Mouse (Mus musculus) hindbrain, embryonic 15.5 days (tissue): ENCODE results near the gene Fads3. TPM values are rescaled to one million over a fixed set of nuclear protein-coding genes. Genes with fewer than 3 reads are reported as not detected.
A peak's percentile ranks its signal among the peaks of the same experiment; 100 is the strongest.

Experiments used
- ATAC-seq: fragments of 200-750 bp; cut with Nextera tagmentation; 2 replicates; pipeline ENCODE4 v1.8.0; 2017; ENCODE audit warnings: low read depth, moderate number of reproducible peaks, moderate TSS enrichment; ENCODE audit not compliant: low FRiP score
- H3K27ac ChIP-seq: fragments of 300-500 bp; sonication (generic); replicated peaks from 2 replicates; pipeline ENCODE4 v1.5.1; 2015; ENCODE audit warnings: mild to moderate bottlenecking, inconsistent platforms
- H3K27me3 ChIP-seq: fragments of 300-500 bp; sonication (generic); 2 replicates; pipeline ENCODE4 v1.6.1; 2015; ENCODE audit warnings: control low read depth, inconsistent platforms
- H3K36me3 ChIP-seq: fragments of 300-500 bp; sonication (generic); 2 replicates; pipeline ENCODE4 v1.6.1; 2015; ENCODE audit warnings: control low read depth, inconsistent platforms
- H3K4me1 ChIP-seq: fragments of 300-500 bp; sonication (generic); replicated peaks from 2 replicates; pipeline ENCODE4 v1.6.1; 2015; ENCODE audit warnings: control low read depth, inconsistent platforms
- H3K4me2 ChIP-seq: fragments of 300-500 bp; sonication (generic); 2 replicates; pipeline ENCODE4 v1.6.1; 2015; ENCODE audit warnings: moderate library complexity, mild to moderate bottlenecking, inconsistent platforms
- H3K4me3 ChIP-seq: fragments of 300-500 bp; sonication (generic); 2 replicates; pipeline ENCODE4 v1.5.1; 2015; ENCODE audit warnings: mild to moderate bottlenecking, inconsistent platforms
- H3K9ac ChIP-seq: fragments of 300-500 bp; sonication (generic); 2 replicates; pipeline ENCODE4 v1.6.1; 2015; ENCODE audit warnings: inconsistent platforms
- H3K9me3 ChIP-seq: fragments of 300-500 bp; sonication (generic); 2 replicates; pipeline ENCODE4 v1.6.1; 2016; ENCODE audit warnings: control low read depth, inconsistent platforms
- WGBS: fragments of 180-500 bp; shearing (Covaris S2); methylation state at CpG from one replicate; pipeline ENCODE4 v1.1.7; 2015; 5-methylcytosine and 5-hydroxymethylcytosine counted together
- polyA plus RNA-seq: library from polyadenylated mRNA; unstranded; fragments of >200 nt; fragmentation: Nextera tagmentation; extraction: Ambion mirVana; gene quantifications from 2 replicates; pipeline ENCODE4 v1.2.1, GENCODE M21; 2015

The Fads3 gene
- polyA plus RNA-seq, 1 experiment from 2014 or later, result 31.4 TPM

DNA sequence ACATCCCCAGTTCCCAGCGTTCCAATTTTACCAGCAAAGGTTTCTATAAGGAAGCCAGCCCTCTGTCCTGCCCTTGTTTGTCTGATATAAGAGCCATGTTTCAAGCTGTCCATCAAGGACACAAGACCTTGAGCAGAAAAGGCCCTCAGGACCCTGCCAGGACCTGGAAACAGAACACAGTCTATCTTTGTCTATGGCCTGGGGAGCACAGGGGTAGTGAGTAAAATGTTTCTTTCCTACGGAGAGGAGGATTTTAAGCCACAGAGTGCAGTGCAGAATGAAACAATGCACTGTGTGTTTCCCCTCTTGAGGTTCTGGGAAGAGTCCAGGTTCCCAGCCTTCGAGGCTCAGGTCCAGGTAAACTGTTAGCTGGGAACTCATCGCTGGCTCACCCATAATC lies 45.6 kb downstream of the Fads3 start:
- ATAC-seq, result no peak
- H3K9me3 ChIP-seq, result no peaks in the 10 kb centered on the region
- peaks cover 91% of the 10 kb centered on the region for H3K36me3 ChIP-seq
- H3K4me1 ChIP-seq, result no peaks in the 10 kb centered on the region
- no peaks in the 10 kb centered on the region for H3K27me3 ChIP-seq
- no peak overlapping the region for H3K4me2 ChIP-seq
- no peak overlapping the region; the same call in 1 of the 2 replicates for H3K27ac ChIP-seq
- 91% methylated on average over 4 of the region's 4 CpGs for WGBS
- no peak overlapping the region for H3K4me3 ChIP-seq
- no peak overlapping the region for H3K9ac ChIP-seq

DNA sequence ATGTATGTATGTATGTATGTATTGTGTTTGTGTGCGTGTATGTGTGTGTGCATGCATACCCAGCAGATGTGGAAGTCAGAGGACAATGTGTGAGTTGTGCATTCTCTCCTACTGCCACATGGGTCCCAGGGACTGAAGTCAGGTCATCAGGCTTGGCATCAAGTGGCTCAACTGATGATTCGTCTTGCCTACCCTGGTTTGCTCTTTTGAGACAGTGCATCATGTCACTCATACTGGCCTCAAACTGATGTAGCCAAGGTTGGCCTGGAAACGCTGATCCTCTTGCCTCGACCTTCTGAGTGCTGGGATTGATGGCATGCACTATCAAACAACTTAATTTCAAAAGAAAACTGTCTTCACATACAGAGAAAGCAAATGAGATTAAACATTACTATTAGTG lies 52.5 kb downstream of the Fads3 start:
- H3K9me3 ChIP-seq, result no peaks in the 10 kb centered on the region
- H3K27ac ChIP-seq, result no peak overlapping the region
- ATAC-seq, result no peak
- H3K4me2 ChIP-seq, result no peak overlapping the region
- H3K27me3 ChIP-seq, result no peaks in the 10 kb centered on the region
- H3K9ac ChIP-seq, result no peak overlapping the region
- peaks cover 47% of the 10 kb centered on the region for H3K4me1 ChIP-seq
- peaks cover 37% of the 10 kb centered on the region for H3K36me3 ChIP-seq
- H3K4me3 ChIP-seq, result no peak overlapping the region
- 89% methylated on average over 4 of the region's 4 CpGs for WGBS

DNA sequence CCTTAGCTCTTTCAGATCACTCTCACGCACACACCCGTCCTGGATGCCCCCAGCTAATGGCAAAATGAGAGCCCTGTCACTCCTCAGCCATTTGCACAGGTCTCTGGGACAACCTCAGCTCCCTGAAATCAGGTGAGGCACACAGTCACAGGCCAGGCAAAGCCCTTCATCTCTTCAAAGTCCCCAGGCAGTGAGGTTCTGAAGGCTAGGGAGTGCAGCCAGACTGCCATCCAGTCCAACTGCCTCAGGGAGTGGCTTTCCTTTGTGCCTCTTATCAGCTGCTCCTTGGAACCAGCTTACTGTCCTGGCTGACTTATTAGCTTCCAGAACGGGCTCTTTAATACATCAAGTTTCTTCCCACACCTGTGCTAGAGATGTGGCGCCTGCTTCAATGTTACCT lies 53.3 kb downstream of the Fads3 start:
- H3K27ac ChIP-seq, result no peak overlapping the region
- no peaks in the 10 kb centered on the region for H3K9me3 ChIP-seq
- H3K36me3 ChIP-seq, result peaks cover 28% of the 10 kb centered on the region
- 0 out of 2 replicates have a peak overlapping the region, but pooled peaks have one; percentile 5 for H3K4me2 ChIP-seq
- H3K9ac ChIP-seq, result no peak overlapping the region
- no peak overlapping the region for H3K4me3 ChIP-seq
- WGBS, result 81% methylated on average over 4 of the region's 4 CpGs
- peaks cover 55% of the 10 kb centered on the region for H3K4me1 ChIP-seq
- ATAC-seq, result no peak
- H3K27me3 ChIP-seq, result no peaks in the 10 kb centered on the region

DNA sequence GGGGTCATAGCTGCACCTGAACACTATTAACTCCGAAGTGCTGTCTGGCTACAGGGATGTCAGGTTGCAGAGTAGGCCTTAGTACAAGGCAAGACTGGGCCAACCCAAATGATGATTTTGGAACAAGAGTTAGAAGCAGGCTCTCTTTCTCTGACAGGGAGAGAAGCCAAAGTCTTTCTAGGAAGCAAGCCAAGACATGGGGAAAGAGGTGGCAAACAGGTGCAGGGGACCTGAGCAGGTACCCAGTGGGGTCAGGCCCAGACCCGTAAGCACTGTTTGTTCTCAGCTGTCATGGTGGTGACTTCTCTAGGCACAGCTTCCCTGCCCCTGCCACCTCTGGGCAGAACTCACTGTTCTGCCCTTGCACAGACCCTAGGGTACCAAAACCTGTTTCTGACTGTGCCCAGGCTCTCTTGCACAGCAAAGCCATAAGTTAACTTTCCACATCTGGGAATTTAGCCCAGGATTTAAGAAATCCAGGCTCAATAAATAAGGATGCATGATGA lies 55.1 kb downstream of the Fads3 start:
- peaks cover 11% of the 10 kb centered on the region for H3K36me3 ChIP-seq
- no peak overlapping the region for H3K9ac ChIP-seq
- no peak overlapping the region for H3K4me3 ChIP-seq
- no peak for ATAC-seq
- peaks cover 62% of the 10 kb centered on the region for H3K4me1 ChIP-seq
- H3K27me3 ChIP-seq, result no peaks in the 10 kb centered on the region
- H3K4me2 ChIP-seq, result peak overlapping the region; percentile 74; the same call in 1 of the 2 replicates
- no peaks in the 10 kb centered on the region for H3K9me3 ChIP-seq
- 86% methylated on average over 2 of the region's 2 CpGs for WGBS
- H3K27ac ChIP-seq, result no peak overlapping the region

DNA sequence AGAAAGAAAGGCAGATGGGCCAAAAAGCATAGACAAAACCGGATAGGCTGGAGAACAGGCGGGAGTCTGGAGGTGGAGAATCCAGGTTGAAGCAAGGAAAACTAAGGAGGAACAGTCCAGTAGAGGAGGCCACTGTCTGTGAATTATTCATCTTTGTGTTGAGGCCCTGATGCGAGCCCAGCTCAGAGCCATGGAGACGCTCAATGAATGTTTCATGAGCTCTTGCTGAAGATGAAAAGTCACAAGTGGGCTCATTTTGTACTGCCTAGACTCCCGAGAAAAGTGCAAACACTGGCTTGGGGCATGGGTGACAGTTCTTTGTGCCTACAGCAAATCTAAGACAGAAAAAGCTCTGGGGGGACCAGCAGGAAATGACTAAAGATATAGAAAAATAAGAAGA lies 56.5 kb downstream of the Fads3 start:
- H3K9me3 ChIP-seq, result no peaks in the 10 kb centered on the region
- H3K4me1 ChIP-seq, result peaks cover 69% of the 10 kb centered on the region
- H3K4me3 ChIP-seq, result peak overlapping the region; percentile 17
- peak overlapping the region; percentile 74 for H3K4me2 ChIP-seq
- no peak for ATAC-seq
- no peaks in the 10 kb centered on the region for H3K27me3 ChIP-seq
- 20% methylated on average over 5 of the region's 5 CpGs for WGBS
- H3K36me3 ChIP-seq, result peaks cover 9% of the 10 kb centered on the region
- H3K9ac ChIP-seq, result 0 out of 2 replicates have a peak overlapping the region, but pooled peaks have one; percentile 7
- peak overlapping the region; percentile 49; the same call in 1 of the 2 replicates for H3K27ac ChIP-seq

DNA sequence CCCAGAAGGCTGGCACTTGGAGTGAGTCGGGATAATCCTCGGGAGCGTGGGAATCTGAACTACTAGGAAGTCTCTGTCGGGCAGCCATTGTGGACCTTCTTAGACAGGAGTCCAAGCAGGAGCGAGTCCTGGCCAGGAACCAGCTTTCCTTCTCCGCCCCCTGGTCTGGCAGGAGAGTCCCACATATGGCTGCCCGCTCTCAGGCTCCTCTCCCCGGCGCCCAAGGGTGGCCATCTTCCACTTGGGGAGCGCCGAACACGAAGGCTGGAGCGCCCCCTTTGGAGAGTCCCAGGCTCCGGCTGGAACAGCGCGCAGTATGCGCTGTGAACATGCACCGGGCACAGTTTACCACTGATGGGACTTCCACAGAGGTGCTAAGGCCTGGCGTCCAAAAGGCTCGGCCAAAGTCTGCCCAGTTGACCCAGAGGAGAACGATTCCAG lies 59.3 kb downstream of the Fads3 start:
- peak overlapping the region; percentile 96 for H3K27ac ChIP-seq
- H3K4me3 ChIP-seq, result peak overlapping the region; percentile 75
- H3K4me1 ChIP-seq, result peaks cover 56% of the 10 kb centered on the region
- peak overlapping the region; percentile 74 for H3K4me2 ChIP-seq
- H3K27me3 ChIP-seq, result no peaks in the 10 kb centered on the region
- H3K9ac ChIP-seq, result peak overlapping the region; percentile 84
- H3K9me3 ChIP-seq, result no peaks in the 10 kb centered on the region
- ATAC-seq, result peak; percentile 44
- WGBS, result under 1% methylated on average over 21 of the region's 21 CpGs
- peaks cover 4% of the 10 kb centered on the region; the same call in 1 of the 2 replicates for H3K36me3 ChIP-seq

DNA sequence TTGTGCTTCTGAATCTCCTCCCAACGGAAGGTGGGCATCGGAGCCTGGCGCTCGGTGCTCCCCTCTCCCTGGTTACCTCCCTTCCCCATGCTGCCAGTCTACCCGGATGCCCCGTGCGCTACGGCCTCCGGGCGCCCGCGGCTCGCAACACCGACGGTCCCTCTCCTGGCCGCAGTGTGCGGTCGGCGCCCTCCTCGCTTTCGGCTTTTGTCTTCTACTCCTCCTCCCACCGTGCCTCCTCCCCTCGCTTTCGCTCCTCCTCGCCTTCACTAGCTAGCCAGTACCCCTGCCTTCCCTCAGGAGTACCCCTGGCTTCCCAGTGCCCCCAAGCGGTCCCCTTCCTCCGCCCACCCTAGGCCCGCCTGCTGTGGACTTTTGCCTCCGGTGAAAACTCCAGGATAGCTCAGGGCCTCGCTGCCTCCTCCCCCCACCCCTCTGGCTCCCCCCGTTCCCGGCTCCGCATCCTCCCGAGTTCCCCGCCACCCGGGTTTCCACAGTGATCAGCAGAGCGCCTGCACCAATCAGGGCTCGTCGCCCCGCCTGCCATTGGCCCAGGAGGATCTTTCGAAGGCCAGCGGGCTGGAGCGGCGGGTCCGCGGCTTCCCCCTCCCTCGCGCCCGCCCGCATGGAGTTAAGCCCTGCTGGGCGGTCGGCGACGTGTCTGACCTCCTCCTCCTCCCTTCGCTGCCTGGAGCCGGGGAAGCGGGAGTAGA lies 60.1 kb downstream of the Fads3 start, which contains the start of gene Fads2:
TSS of gene Fads2 (minus strand) at position 406 of the 713 bp plus-strand sequence.
- H3K4me2 ChIP-seq, result peak within 1 kb of the TSS; percentile 74
- peak within 1 kb of the TSS; percentile 75 for H3K4me3 ChIP-seq
- peak; percentile 96 for ATAC-seq
- H3K36me3 ChIP-seq, result peaks cover 4% of the 10 kb centered on the region; the same call in 1 of the 2 replicates
- peaks cover 47% of the 10 kb centered on the region for H3K4me1 ChIP-seq
- peak within 1 kb of the TSS; percentile 96 for H3K27ac ChIP-seq
- WGBS, result under 1% methylated on average over 56 of the region's 57 CpGs
- H3K9ac ChIP-seq, result peak within 1 kb of the TSS; percentile 84
- H3K9me3 ChIP-seq, result no peaks in the 10 kb centered on the region
- H3K27me3 ChIP-seq, result no peaks in the 10 kb centered on the region

DNA sequence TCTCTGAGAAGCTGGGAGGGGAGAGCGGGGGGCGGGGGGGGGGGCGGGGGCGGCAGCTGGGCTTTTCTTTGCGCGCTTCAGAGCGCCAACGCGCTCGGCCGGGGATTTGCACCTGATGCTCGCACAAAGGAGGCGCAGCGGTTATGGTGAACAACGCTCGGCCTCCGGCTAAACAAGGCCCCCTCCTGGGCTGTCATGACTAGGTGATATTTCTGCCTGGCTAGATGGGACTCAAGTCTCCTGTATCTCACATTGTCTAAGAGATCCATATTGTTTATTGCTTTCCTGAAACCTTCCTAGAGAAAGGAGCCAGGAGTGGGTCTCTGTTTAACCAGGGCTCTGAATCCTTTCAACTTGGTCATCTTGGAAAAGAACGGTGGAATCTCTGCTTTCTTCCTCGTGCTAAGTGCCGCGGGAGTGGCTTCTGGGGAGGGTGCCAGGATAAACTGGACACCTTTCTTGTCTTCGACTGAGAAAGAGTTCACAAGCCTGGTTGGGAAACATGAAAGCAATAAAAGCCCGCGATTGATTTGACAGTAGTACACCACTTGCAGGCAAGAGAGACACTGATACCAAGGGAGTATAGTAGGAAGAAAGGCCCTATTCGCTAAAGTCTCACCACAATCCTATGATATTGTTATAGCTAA lies 60.8 kb downstream of the Fads3 start:
- no peaks in the 10 kb centered on the region for H3K27me3 ChIP-seq

DNA sequence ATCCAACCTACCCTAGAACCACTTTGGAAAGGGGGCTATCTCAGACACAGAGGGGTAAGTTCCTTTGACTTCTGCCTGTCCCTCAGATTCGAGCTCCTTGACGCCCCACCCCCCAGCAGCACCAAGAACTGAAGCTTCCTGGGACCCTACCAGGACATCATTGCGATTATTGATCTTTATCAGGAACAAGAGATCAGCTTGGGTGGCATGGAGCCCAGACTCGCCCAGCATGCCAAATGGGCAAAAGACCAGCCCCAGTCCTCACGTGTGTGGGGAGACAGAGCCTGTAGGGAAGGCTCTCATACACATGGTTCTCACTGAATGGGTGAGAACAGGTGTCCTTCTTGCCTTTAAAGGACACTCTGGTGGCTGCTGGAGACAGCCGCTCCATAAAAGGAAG lies 62.9 kb downstream of the Fads3 start:
- no peaks in the 10 kb centered on the region for H3K36me3 ChIP-seq
- H3K9me3 ChIP-seq, result no peaks in the 10 kb centered on the region
- H3K27ac ChIP-seq, result no peak overlapping the region
- H3K4me1 ChIP-seq, result peaks cover 20% of the 10 kb centered on the region
- 82% methylated on average over 6 of the region's 6 CpGs for WGBS
- H3K4me2 ChIP-seq, result no peak overlapping the region
- H3K27me3 ChIP-seq, result no peaks in the 10 kb centered on the region
- H3K9ac ChIP-seq, result no peak overlapping the region
- no peak overlapping the region for H3K4me3 ChIP-seq
- ATAC-seq, result no peak

More for the DNA sequence above, 60.8 kb downstream of the Fads3 start:
- peak overlapping the region; percentile 74 for H3K4me2 ChIP-seq
- H3K4me1 ChIP-seq, result peaks cover 40% of the 10 kb centered on the region
- no peaks in the 10 kb centered on the region for H3K9me3 ChIP-seq
- no peaks in the 10 kb centered on the region for H3K36me3 ChIP-seq
- no peak for ATAC-seq
- H3K9ac ChIP-seq, result peak overlapping the region; percentile 84
- 4% methylated on average over 21 of the region's 25 CpGs for WGBS
- H3K27ac ChIP-seq, result peak overlapping the region; percentile 96
- H3K4me3 ChIP-seq, result peak overlapping the region; percentile 75

DNA sequence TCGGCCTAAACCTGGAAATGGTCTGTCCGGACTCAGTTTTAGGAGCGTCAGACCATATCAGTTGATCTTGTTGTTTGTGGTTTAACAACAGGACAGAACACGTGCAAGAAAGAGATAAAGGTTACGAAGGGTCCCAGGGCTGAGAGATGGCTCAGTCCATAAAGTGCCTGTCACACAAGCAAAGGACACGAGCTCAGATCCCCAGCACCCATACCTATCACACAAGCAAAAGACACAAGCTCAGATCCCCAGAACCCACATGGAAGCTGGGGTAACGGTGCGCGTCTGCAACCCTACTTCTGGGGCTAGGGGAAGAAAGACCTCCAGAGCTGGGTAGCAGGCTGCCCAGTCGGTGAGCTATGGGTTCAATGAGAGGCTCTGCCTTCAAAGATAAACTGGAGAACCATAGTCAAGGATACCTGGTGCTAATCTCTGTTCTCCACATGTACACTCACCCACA lies 63.7 kb downstream of the Fads3 start:
- Histone ChIP-seq H3K4me3 (no peak overlapping the region), H3K9me3 (no peaks in the 10 kb centered on the region), H3K27ac (no peak overlapping the region), H3K4me1 (peaks cover 11% of the 10 kb centered on the region), H3K36me3 (no peaks in the 10 kb centered on the region), H3K27me3 (no peaks in the 10 kb centered on the region), H3K9ac (no peak overlapping the region), H3K4me2 (no peak overlapping the region)
- no peak for ATAC-seq
- 89% methylated on average over 10 of the region's 10 CpGs for WGBS

DNA sequence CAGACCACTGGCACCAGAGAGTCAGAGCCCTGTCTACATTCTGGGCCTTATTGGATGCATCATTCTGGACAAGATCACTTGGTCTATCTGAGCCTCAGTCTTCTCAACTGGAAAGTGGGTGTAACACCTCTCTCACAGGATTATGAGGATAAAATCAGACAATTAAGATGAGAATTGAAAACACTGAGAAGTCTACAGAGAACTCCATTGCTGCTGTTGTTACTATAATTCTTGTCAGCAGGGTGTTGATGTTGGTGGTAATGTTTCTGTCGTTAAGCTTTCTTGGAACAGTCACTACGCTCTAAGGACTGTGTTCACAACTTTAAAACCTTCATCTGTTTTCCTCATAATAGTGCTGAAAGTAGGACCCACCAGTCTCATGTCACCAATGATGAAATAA lies 65.3 kb downstream of the Fads3 start:
- Histone ChIP-seq H3K36me3 (no peaks in the 10 kb centered on the region), H3K4me1 (peaks cover 9% of the 10 kb centered on the region; the same call in 1 of the 2 replicates), H3K4me2 (no peak overlapping the region), H3K9me3 (no peaks in the 10 kb centered on the region), H3K27ac (no peak overlapping the region), H3K4me3 (no peak overlapping the region), H3K27me3 (no peaks in the 10 kb centered on the region), H3K9ac (no peak overlapping the region)
- no peak for ATAC-seq
- 89% methylated on average over 2 of the region's 2 CpGs for WGBS

DNA sequence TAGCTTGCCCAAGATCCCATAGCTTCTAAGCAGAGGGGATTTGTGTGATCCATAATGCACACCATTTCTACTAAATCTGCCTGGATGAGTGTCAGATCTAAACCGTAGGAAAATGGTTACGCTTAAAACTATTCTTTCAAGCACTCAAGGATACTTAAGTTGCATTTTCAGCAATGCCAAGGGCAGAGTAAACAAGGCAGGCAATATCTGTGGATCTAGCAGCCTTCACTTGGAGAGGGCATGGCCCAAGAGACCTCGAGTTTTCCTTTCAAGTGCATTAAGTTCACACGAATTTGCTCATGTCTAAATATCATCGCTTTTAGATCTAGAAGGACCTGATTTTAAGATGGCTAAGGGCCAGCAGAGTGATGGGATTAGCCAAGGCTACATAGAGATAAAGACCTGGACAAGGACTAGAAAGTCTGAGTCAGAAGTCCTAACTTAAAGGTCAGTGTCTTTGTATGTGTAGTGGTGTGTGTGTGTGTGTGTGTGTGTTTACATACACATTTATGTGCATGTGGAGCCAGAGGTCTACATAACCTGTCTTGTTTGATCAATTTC lies 65.8 kb downstream of the Fads3 start:
- no peaks in the 10 kb centered on the region for H3K36me3 ChIP-seq
- ATAC-seq, result no peak
- H3K9ac ChIP-seq, result no peak overlapping the region
- H3K9me3 ChIP-seq, result no peaks in the 10 kb centered on the region
- H3K27ac ChIP-seq, result no peak overlapping the region
- H3K4me1 ChIP-seq, result peaks cover 8% of the 10 kb centered on the region; the same call in 1 of the 2 replicates
- 90% methylated on average over 5 of the region's 5 CpGs for WGBS
- no peaks in the 10 kb centered on the region for H3K27me3 ChIP-seq
- no peak overlapping the region for H3K4me3 ChIP-seq
- H3K4me2 ChIP-seq, result no peak overlapping the region
